ENCODE assay signal across 23 mouse cellular contexts in the genomic region with DNA sequence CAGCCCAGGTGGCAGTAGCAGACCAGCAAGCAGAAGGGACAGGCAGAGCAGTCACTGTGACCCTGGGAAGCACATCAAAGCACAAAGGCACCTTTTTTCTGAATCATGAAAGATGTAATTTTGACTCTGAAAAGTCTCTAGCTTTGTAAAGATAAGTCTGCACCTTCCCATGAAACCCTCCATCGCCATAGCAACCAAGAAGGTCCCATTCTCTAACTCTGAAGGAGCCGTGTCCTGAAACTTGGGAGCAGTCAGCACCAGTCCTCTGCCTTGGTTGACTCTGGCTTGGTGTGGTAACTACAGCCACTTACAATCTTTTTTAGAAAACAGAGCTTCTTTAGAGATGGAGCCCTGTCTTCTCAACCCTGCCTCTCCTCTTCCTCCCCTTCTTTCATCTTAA.
"Had no signal": no experiment of that assay in that cellular context is flagged by ENCODE, and none has a peak within 500 bp of the region (broad histone marks: within the 10 kb centered on the region; RNA-seq: fewer than 3 reads in every experiment).

No protein-coding gene starts in this region.

- H3K27ac ChIP-seq: limb, embryonic 12.5 days; limb, embryonic 15.5 days; liver, embryonic 12.5 days; liver, embryonic 15.5 days; midbrain, embryonic 12.5 days; midbrain, embryonic 15.5 days; neural tube, embryonic 13.5 days; stomach, embryonic 15.5 days had no signal

- H3K4me3 ChIP-seq: limb, embryonic 12.5 days; limb, embryonic 15.5 days; liver, embryonic 12.5 days; liver, embryonic 15.5 days; midbrain, embryonic 12.5 days; midbrain, embryonic 15.5 days; myocyte; neural tube, embryonic 13.5 days; stomach, embryonic 15.5 days had no signal

- DNase-seq: kidney, adult 18-20 months; kidney, adult 9 months; kidney, postnatal 14 days; kidney, postnatal 4 days; left cerebral cortex, postnatal 4 days; lung, adult 18-20 months; lung, postnatal 10 days; lung, postnatal 4 days; retina, postnatal 1 day; right cerebral cortex, postnatal 25 days; spleen, adult 18-20 months; thymus, adult 2 months; thymus, postnatal 14 days; thymus, postnatal 4 days had no signal

- ATAC-seq: liver, embryonic 12.5 days; midbrain, embryonic 15.5 days had no signal

- H3K4me1 ChIP-seq: limb, embryonic 15.5 days; liver, embryonic 12.5 days; liver, embryonic 15.5 days; midbrain, embryonic 12.5 days; midbrain, embryonic 15.5 days; neural tube, embryonic 13.5 days; stomach, embryonic 15.5 days had no signal

- H3K27me3 ChIP-seq: limb, embryonic 12.5 days; limb, embryonic 15.5 days; liver, embryonic 12.5 days; liver, embryonic 15.5 days; midbrain, embryonic 12.5 days; midbrain, embryonic 15.5 days; neural tube, embryonic 13.5 days; stomach, embryonic 15.5 days had no signal

- H3K36me3 ChIP-seq: limb, embryonic 12.5 days; limb, embryonic 15.5 days; liver, embryonic 12.5 days; liver, embryonic 15.5 days; midbrain, embryonic 12.5 days; midbrain, embryonic 15.5 days; neural tube, embryonic 13.5 days; stomach, embryonic 15.5 days had no signal

- H3K4me2 ChIP-seq: limb, embryonic 12.5 days; limb, embryonic 15.5 days; liver, embryonic 12.5 days; liver, embryonic 15.5 days; midbrain, embryonic 12.5 days; midbrain, embryonic 15.5 days; neural tube, embryonic 13.5 days; stomach, embryonic 15.5 days had no signal

- H3K9me3 ChIP-seq: limb, embryonic 15.5 days; liver, embryonic 12.5 days; liver, embryonic 15.5 days; midbrain, embryonic 12.5 days; midbrain, embryonic 15.5 days; neural tube, embryonic 13.5 days; stomach, embryonic 15.5 days had no signal

- H3K9ac ChIP-seq: limb, embryonic 12.5 days; limb, embryonic 15.5 days; liver, embryonic 12.5 days; liver, embryonic 15.5 days; midbrain, embryonic 12.5 days; midbrain, embryonic 15.5 days; neural tube, embryonic 13.5 days; stomach, embryonic 15.5 days had no signal
